Mouse (Mus musculus) liver, adult 2 months (tissue): ENCODE results near the gene 1600015I10Rik. TPM values are rescaled to one million over a fixed set of nuclear protein-coding genes. Genes with fewer than 3 reads are reported as not detected.
"Not testable (repeated sequence)": the region's sequence is repeated elsewhere in the genome, so short reads cannot be mapped to it uniquely, and the experiment has no call there.

Experiments
- DNase-seq: peaks from one replicate; pipeline ENCODE4 v3.0.0-alpha.2; 2011; ENCODE audit warnings: low read depth, low spot score; ENCODE audit errors: extremely low read depth
- H3K27ac ChIP-seq: fragments of 200-500 bp; replicated peaks from 2 replicates; pipeline ENCODE4 v1.5.1; 2012; ENCODE audit warnings: low read depth, mild to moderate bottlenecking, control low read depth, inconsistent platforms, low read length; ENCODE audit not compliant: insufficient read depth
- H3K27me3 ChIP-seq: fragments of 200-500 bp; 2 replicates; pipeline ENCODE4 v1.6.1; 2012; ENCODE audit warnings: mild to moderate bottlenecking, moderate library complexity, low read length, inconsistent platforms; ENCODE audit not compliant: control insufficient read depth, insufficient read depth
- H3K36me3 ChIP-seq: fragments of 200-500 bp; 2 replicates; pipeline ENCODE4 v1.6.1; 2012; ENCODE audit warnings: low read length, inconsistent platforms; ENCODE audit not compliant: control insufficient read depth, insufficient read depth
- H3K4me1 ChIP-seq: fragments of 200-500 bp; 2 replicates; pipeline ENCODE4 v1.6.1; 2011; ENCODE audit warnings: low read length; ENCODE audit not compliant: control insufficient read depth, insufficient read depth
- H3K4me3 ChIP-seq: fragments of 200-500 bp; 2 replicates; pipeline ENCODE4 v1.5.1; 2011; ENCODE audit warnings: low read depth, mild to moderate bottlenecking, control low read depth, low read length, moderate library complexity; ENCODE audit not compliant: insufficient read depth
- H3K79me2 ChIP-seq: fragments of 200-500 bp; 2 replicates; pipeline ENCODE4 v1.6.1; 2012; ENCODE audit warnings: inconsistent platforms, mild to moderate bottlenecking, low read length, moderate library complexity; ENCODE audit not compliant: control insufficient read depth, insufficient read depth
- H3K9ac ChIP-seq: fragments of 200-500 bp; 2 replicates; pipeline ENCODE4 v1.6.1; 2012; ENCODE audit warnings: low read depth, mild to moderate bottlenecking, control low read depth, inconsistent platforms, low read length
- CTCF ChIP-seq: fragments of 200-500 bp; IDR thresholded peaks from 2 replicates; pipeline ENCODE4 v1.5.1; 2011; ENCODE audit warnings: low read depth, low read length, control low read depth
- POLR2A ChIP-seq: fragments of 200-500 bp; IDR thresholded peaks from 2 replicates; pipeline ENCODE4 v1.6.1; 2011; ENCODE audit warnings: low read length, control low read depth; ENCODE audit not compliant: insufficient read depth; ENCODE audit errors: extremely low read depth
- WGBS: fragments of 180-500 bp; shearing (Covaris S2); methylation state at CpG from one replicate; pipeline ENCODE4 v1.1.7; 2018; 5-methylcytosine and 5-hydroxymethylcytosine counted together
- polyA plus RNA-seq: library from polyadenylated mRNA; depleted of rRNA; stranded (reverse); fragments of >200 nt; gene quantifications from 2 replicates; pipeline ENCODE4 v1.2.3, GENCODE M21; 2012
- total RNA-seq: library from RNA; depleted of rRNA; stranded (reverse); fragments of >200 nt; gene quantifications from 2 replicates; pipeline ENCODE4 v1.2.3, GENCODE M21; 2014

1600015I10Rik gene
- total and polyA plus RNA-seq, 2 experiments, result not detected

DNA sequence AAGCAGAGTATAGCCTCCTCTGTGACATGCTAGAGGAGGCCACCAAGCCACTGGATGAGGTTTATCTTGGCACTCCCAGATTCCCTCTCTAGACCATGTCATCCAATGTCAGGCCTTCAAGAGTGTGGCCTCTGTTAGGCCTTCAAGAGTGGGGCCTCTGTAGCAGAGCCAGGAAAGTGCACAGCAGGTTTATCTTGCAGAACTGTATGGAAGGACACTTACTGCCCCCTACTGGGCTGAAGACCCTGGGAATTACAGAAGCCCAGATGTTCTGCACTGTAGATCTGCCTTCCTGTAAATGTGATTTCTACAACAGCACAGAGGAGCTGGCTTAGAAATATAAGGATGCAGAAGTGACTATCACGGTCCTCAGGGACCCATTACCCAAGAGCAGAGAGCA, 25.3 kb downstream of the 1600015I10Rik start:
- H3K79me2 ChIP-seq, result no peaks in the 10 kb centered on the region
- no peak overlapping the region for H3K27ac ChIP-seq
- peak; percentile 37 for DNase-seq
- H3K36me3 ChIP-seq, result no peaks in the 10 kb centered on the region
- H3K9ac ChIP-seq, result no peak overlapping the region
- no peak for TF ChIP-seq POLR2A
- peak; percentile 56 for TF ChIP-seq CTCF
- no peak overlapping the region for H3K4me3 ChIP-seq
- H3K27me3 ChIP-seq, result no peaks in the 10 kb centered on the region
- 34% methylated on average over 1 of the region's 1 CpGs for WGBS
- H3K4me1 ChIP-seq, result no peaks in the 10 kb centered on the region

DNA sequence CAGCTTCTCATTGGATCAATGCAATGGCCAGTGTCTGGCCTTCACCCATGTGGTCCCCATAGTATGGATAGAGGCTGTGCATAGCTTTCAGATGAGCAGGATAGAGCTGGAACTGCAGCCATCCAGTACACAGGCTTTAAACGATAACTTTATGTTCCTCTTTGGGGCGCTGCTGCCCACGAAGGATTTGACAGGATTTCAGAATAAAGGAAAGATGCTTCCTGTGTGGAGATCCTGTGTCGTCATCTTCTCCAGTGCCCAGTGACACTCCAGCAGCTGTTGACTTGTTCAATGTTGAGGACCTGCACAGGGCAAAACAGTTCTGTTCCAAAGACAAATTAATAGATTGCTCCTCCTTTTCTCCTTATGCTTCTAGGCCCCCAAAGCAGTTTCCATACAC, 27.1 kb downstream of the 1600015I10Rik start:
- 81% methylated on average over 4 of the region's 4 CpGs for WGBS
- no peak overlapping the region for H3K9ac ChIP-seq
- no peaks in the 10 kb centered on the region for H3K27me3 ChIP-seq
- no peaks in the 10 kb centered on the region for H3K79me2 ChIP-seq
- H3K4me1 ChIP-seq, result no peaks in the 10 kb centered on the region
- DNase-seq, result no peak
- no peak for TF ChIP-seq CTCF
- TF ChIP-seq POLR2A, result no peak
- H3K27ac ChIP-seq, result no peak overlapping the region
- H3K36me3 ChIP-seq, result no peaks in the 10 kb centered on the region
- no peak overlapping the region for H3K4me3 ChIP-seq

DNA sequence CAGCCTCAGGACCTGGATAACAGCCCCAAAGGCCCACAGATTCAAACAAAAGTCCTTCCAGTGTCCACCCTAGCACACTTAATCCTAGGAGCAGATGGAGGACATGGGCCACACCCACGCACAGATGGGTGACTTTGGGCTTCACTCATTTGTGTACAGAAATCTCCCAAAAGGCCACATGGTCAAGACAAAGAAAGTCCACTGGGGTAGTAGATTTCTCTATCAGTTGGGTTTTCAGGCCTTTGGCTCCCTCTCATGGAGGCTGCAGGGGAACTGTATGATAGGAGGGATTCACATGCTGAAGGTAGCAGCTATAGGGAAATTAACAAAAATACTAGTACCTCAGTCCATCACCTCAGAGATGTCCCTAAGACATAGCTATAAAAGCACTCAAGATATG, 28.4 kb downstream of the 1600015I10Rik start:
- Histone ChIP-seq H3K79me2 (no peaks in the 10 kb centered on the region), H3K4me3 (no peak overlapping the region), H3K27me3 (no peaks in the 10 kb centered on the region), H3K36me3 (no peaks in the 10 kb centered on the region), H3K4me1 (no peaks in the 10 kb centered on the region), H3K27ac (no peak overlapping the region), H3K9ac (no peak overlapping the region)
- no peak for DNase-seq
- 62% methylated on average over 1 of the region's 1 CpGs for WGBS
- TF ChIP-seq POLR2A (no peak), CTCF (no peak)

DNA sequence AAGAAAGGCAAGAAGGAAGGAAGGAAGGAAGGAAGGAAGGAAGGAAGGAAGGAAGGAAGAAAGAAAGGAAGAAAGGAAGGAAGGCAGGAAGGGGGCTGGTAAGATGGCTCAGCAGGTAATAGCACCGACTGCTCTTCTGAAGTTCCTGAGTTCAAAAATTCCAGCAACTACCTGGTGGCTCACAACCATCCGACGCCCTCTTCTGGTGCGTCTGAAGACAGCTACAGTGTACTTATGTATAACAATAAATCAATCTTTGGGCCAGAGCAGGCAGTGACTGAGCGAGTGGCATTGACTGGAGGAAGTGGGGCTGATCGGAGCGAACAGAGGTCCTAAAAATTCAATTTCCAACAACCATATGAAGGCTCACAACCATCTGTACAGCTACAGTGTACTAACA, 29.5 kb downstream of the 1600015I10Rik start:
- peak; percentile 29; the same call in 1 of the 2 replicates for TF ChIP-seq CTCF
- WGBS, result 31% methylated on average over 7 of the region's 7 CpGs
- H3K27ac ChIP-seq, H3K4me3 ChIP-seq, H3K4me1 ChIP-seq, H3K9ac ChIP-seq, H3K27me3 ChIP-seq, H3K36me3 ChIP-seq, H3K79me2 ChIP-seq: not testable (repeated sequence)
- peak; percentile 27 for DNase-seq

DNA sequence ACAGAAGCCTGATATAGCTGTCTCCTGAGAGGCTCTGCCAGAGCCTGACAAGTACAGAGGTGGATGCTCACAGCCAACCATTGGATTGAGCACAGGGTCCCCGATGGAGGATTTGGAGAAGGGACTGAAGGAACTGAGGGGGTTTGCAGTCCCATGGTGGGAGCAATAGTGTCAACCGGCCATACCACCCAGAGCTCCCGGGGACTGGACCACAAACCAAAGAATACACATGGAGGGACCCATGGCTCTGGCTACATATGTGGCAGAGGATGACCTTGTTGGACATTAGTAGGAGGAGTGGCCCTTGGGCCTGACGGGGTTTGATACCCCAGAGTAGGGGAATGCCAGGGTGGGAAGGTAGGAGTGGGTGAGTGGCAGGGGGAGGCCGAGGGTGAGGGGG, 37.0 kb downstream of the 1600015I10Rik start:
- not testable (repeated sequence) for H3K79me2 ChIP-seq
- 89% methylated on average over 5 of the region's 5 CpGs for WGBS

DNA sequence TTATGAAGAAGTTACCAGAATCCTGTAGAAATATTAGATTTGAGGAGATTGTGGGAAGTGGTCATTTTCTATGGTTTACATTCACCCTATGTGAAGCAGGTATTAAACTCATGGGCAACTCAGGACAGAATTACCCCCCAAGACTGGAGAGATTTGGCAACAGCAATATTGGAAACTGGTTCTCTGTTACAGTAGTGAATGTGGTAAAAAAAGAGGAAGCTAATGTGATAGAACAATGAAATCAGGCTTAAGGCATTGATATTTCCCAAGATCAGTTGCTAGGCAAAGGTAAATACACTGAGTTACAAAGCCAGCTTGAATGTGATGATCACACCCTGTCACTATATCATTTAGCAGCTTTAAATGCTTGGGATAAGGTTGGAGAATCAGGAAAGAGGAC, 38.2 kb downstream of the 1600015I10Rik start:
- Histone ChIP-seq H3K79me2 (no peaks in the 10 kb centered on the region), H3K9ac (no peak overlapping the region), H3K4me3 (no peak overlapping the region), H3K36me3 (no peaks in the 10 kb centered on the region), H3K27me3 (no peaks in the 10 kb centered on the region), H3K4me1 (no peaks in the 10 kb centered on the region), H3K27ac (no peak overlapping the region)
- no peak for TF ChIP-seq POLR2A
- no peak for TF ChIP-seq CTCF
- no peak for DNase-seq

More for the DNA sequence above, 37.0 kb downstream of the 1600015I10Rik start:
- not testable (repeated sequence) for H3K27me3 ChIP-seq, H3K9ac ChIP-seq, H3K27ac ChIP-seq, H3K4me1 ChIP-seq, H3K36me3 ChIP-seq, DNase-seq, H3K4me3 ChIP-seq

DNA sequence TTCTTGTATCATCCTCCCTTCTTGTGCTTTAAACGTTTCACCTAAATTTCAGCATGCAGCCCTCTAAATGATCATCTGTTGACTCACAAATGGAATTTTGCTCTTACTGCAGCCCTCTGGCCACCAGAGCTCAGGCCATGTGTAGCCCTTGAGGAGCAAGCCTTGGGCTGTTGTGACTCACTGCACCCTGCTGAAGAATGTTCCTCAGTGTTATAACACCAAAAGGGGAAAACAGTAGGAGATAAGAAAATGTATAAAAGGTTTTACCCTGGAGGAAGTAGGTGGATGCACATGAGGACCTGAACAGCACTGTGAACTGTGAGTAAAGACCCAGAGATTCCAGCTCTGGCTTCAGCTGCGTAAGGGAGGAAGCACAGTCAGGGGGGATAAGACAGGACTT, 45.0 kb downstream of the 1600015I10Rik start, which contains the start of gene Doxl2:
TSS of gene Doxl2 (plus strand) at position 301 of the 400 bp plus-strand sequence.
- Histone ChIP-seq H3K27me3 (no peaks in the 10 kb centered on the region), H3K36me3 (no peaks in the 10 kb centered on the region), H3K9ac (no peak within 1 kb of the TSS), H3K4me3 (no peak within 1 kb of the TSS), H3K4me1 (no peaks in the 10 kb centered on the region), H3K27ac (no peak within 1 kb of the TSS), H3K79me2 (no peaks in the 10 kb centered on the region)
- WGBS, result 81% methylated on average over 2 of the region's 2 CpGs
- DNase-seq, result no peak
- TF ChIP-seq CTCF, result no peak
- TF ChIP-seq POLR2A, result no peak
